Mouse (Mus musculus) layer of hippocampus, adult 8-10 months (tissue): Measurements from ENCODE around the gene 1110032F04Rik. TPM values are rescaled to one million over a fixed set of nuclear protein-coding genes. Genes with fewer than 3 reads are reported as not detected.
"Not testable (repeated sequence)": the region's sequence is repeated elsewhere in the genome, so short reads cannot be mapped to it uniquely, and the experiment has no call there.

Experiments
- DNase-seq, 2 experiments: peaks; one replicate each; pipeline ENCODE4 v3.0.0; 2022; ENCODE audit warnings: low spot score in 2 of 2
- total RNA-seq, 4 experiments: library from RNA; stranded (reverse); gene quantifications; 2 replicates each; pipeline ENCODE4 v1.2.4; 2022

1110032F04Rik gene
- total RNA-seq, result 1 to 10 TPM; 7.6 to 9.5 (median 9.1) TPM

- DNase-seq, result peak; percentile 11 to 29
Measured at GRCm38 (mm10) chr3:68869211-68869690, at the start of gene 1110032F04Rik. 1110032F04Rik (plus strand) TSS chr3:68869586.

- DNase-seq, result no peak
Measured at GRCm38 (mm10) chr3:68821406-68821805, 48.0 kb upstream of the 1110032F04Rik start.

- DNase-seq, result peak in 1 of 2 experiments; percentile 12
Measured at GRCm38 (mm10) chr3:68821926-68822341, 47.5 kb upstream of the 1110032F04Rik start.

GRCm38 (mm10) chr3:68823876-68824764 lies 45.3 kb upstream of the 1110032F04Rik start:
- peak; percentile 40 to 46 for DNase-seq

GRCm38 (mm10) chr3:68824765-68825090 lies 44.7 kb upstream of the 1110032F04Rik start:
- DNase-seq, result no peak

GRCm38 (mm10) chr3:68825151-68825550 lies 44.2 kb upstream of the 1110032F04Rik start:
- DNase-seq, result no peak

- no peak for DNase-seq
Measured at GRCm38 (mm10) chr3:68827671-68828070, 41.7 kb upstream of the 1110032F04Rik start.

GRCm38 (mm10) chr3:68829944-68830343 lies 39.4 kb upstream of the 1110032F04Rik start:
- DNase-seq, result no peak

- no peak for DNase-seq
Measured at GRCm38 (mm10) chr3:68836857-68837499, 32.4 kb upstream of the 1110032F04Rik start.

- no peak for DNase-seq
Measured at GRCm38 (mm10) chr3:68840206-68840605, 29.2 kb upstream of the 1110032F04Rik start.

- DNase-seq, result no peak
Measured at GRCm38 (mm10) chr3:68844025-68844424, 25.4 kb upstream of the 1110032F04Rik start.

GRCm38 (mm10) chr3:68848323-68848722 lies 21.1 kb upstream of the 1110032F04Rik start:
- DNase-seq, result no peak

GRCm38 (mm10) chr3:68852414-68852813 lies 17.0 kb upstream of the 1110032F04Rik start:
- no peak for DNase-seq

GRCm38 (mm10) chr3:68869691-68870567 lies 543 bp downstream of the 1110032F04Rik start:
- peak in 1 of 2 experiments; percentile 12 for DNase-seq

- no peak for DNase-seq
Measured at GRCm38 (mm10) chr3:68870568-68870950, 1.2 kb downstream of the 1110032F04Rik start.

- no peak for DNase-seq
Measured at GRCm38 (mm10) chr3:68874079-68874478, 4.7 kb downstream of the 1110032F04Rik start.

- DNase-seq, result no peak
Measured at GRCm38 (mm10) chr3:68886845-68887244, 17.5 kb downstream of the 1110032F04Rik start.

- DNase-seq, result peak; percentile 13 to 14
Measured at GRCm38 (mm10) chr3:68895426-68895825, 26.0 kb downstream of the 1110032F04Rik start.

- no peak for DNase-seq
Measured at GRCm38 (mm10) chr3:68897154-68897553, 27.8 kb downstream of the 1110032F04Rik start.

- not testable (repeated sequence) for DNase-seq
Measured at GRCm38 (mm10) chr3:68902636-68903035, 33.2 kb downstream of the 1110032F04Rik start.
